Mouse (Mus musculus) embryonic facial prominence, embryonic 11.5 days (tissue): ENCODE results near the gene Glo1. TPM values are rescaled to one million over a fixed set of nuclear protein-coding genes. Genes with fewer than 3 reads are reported as not detected.

ENCODE experiments used
- ATAC-seq: fragments of 200-750 bp; cut with Nextera tagmentation; replicated peaks from 2 replicates; pipeline ENCODE4 v1.8.0; 2017; ENCODE audit warnings: low read depth; ENCODE audit not compliant: insufficient number of reproducible peaks, low FRiP score, low TSS enrichment
- DNase-seq: peaks from one replicate; pipeline ENCODE4 v3.0.0-alpha.2; 2015; ENCODE audit warnings: low spot score
- H3K27ac ChIP-seq: fragments of 300-500 bp; sonication (generic); replicated peaks from 2 replicates; pipeline ENCODE4 v1.5.1; 2014; ENCODE audit warnings: mild to moderate bottlenecking, low read depth, low read length, control low read depth
- H3K27me3 ChIP-seq: fragments of 300-500 bp; sonication (generic); 2 replicates; pipeline ENCODE4 v1.6.1; 2014; ENCODE audit warnings: mild to moderate bottlenecking, low read length, moderate library complexity, mixed read lengths; ENCODE audit not compliant: control insufficient read depth, insufficient read depth
- H3K36me3 ChIP-seq: fragments of 300-500 bp; sonication (generic); replicated peaks from 2 replicates; pipeline ENCODE4 v1.6.1; 2014; ENCODE audit warnings: low read depth, mild to moderate bottlenecking, low read length, moderate library complexity, mixed read lengths; ENCODE audit not compliant: control insufficient read depth, insufficient read depth
- H3K4me1 ChIP-seq: fragments of 300-500 bp; sonication (generic); 2 replicates; pipeline ENCODE4 v1.6.1; 2014; ENCODE audit warnings: low read length, mixed read lengths; ENCODE audit not compliant: control insufficient read depth, insufficient read depth
- H3K4me2 ChIP-seq: fragments of 300-500 bp; sonication (generic); 2 replicates; pipeline ENCODE4 v1.6.1; 2014; ENCODE audit warnings: low read depth, mild to moderate bottlenecking, control low read depth, low read length, moderate library complexity
- H3K4me3 ChIP-seq: fragments of 300-500 bp; sonication (generic); 2 replicates; pipeline ENCODE4 v1.5.1; 2014; ENCODE audit warnings: low read depth, low read length, control low read depth
- H3K9ac ChIP-seq: fragments of 300-500 bp; sonication (generic); replicated peaks from 2 replicates; pipeline ENCODE4 v1.6.1; 2014; ENCODE audit warnings: mild to moderate bottlenecking, control low read depth, low read length
- H3K9me3 ChIP-seq: fragments of 300-500 bp; sonication (generic); replicated peaks from 2 replicates; pipeline ENCODE4 v1.6.1; 2016; ENCODE audit warnings: mild to moderate bottlenecking, low read length, inconsistent platforms, mixed read lengths; ENCODE audit not compliant: control insufficient read depth
- WGBS: fragments of 180-500 bp; shearing (Covaris S2); extraction: QIAGEN DNeasy Blood & Tissue Kit; methylation state at CpG from one replicate; pipeline ENCODE4 v1.1.7; 2014; 5-methylcytosine and 5-hydroxymethylcytosine counted together
- polyA plus RNA-seq: library from polyadenylated mRNA; unstranded; fragments of >200 nt; fragmentation: Nextera tagmentation; extraction: Ambion mirVana; gene quantifications from 2 replicates; pipeline ENCODE4 v1.2.1, GENCODE M21; 2014

The Glo1 gene
- polyA plus RNA-seq, 1 experiment from 2014 or later: 275 TPM

- Histone ChIP-seq H3K36me3 (no peaks in the 10 kb centered on the region; the same call in none of the 2 replicates), H3K4me3 (no peak overlapping the region), H3K4me2 (no peak overlapping the region), H3K27ac (no peak overlapping the region), H3K27me3 (no peaks in the 10 kb centered on the region), H3K9ac (no peak overlapping the region), H3K4me1 (no peaks in the 10 kb centered on the region), H3K9me3 (no peaks in the 10 kb centered on the region)
- WGBS: 61% methylated on average over 17 of the region's 17 CpGs
- no peak for ATAC-seq
- DNase-seq: peak; percentile 59
Measured at GRCm38 (mm10) chr17:30590417-30591198, 36.1 kb downstream of the Glo1 start.

DNA sequence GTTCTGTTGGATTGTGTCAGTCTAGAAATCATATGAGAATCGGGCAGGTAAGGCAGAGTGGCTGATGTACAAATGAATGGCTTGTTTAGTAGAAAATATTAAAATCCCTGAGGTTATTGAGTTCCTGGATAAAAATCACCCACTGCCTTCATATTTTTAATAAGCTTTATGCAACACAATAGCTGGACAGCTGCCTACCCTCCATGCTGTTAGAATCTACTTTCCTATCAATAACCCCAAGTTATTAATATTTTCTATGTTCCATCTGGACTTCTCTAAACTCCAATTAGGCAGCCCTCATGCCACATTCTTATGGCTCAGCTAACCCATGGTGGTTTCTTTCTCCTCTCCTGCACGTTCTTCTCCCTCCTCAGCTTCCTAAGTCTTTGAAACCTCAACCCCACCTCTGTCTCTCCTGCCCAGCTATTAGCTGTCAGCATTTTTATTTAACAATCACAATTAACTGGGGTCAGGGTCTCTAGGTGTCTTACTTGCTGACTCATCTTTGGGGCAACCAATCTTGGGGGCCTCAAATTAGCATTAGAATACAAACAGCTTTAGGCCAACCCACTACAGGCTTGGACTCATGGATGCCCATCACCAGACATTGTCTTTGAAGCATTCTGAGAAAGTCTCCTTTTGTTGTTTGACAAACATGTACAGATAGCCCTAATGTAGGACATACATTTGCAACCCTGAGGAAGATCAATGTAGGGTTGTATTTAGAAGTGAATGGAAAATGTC lies 43.2 kb downstream of the Glo1 start:
- Histone ChIP-seq H3K4me3 (no peak overlapping the region), H3K36me3 (no peaks in the 10 kb centered on the region), H3K27me3 (no peaks in the 10 kb centered on the region), H3K27ac (no peak overlapping the region), H3K9me3 (no peaks in the 10 kb centered on the region), H3K4me2 (no peak overlapping the region), H3K4me1 (no peaks in the 10 kb centered on the region), H3K9ac (no peak overlapping the region)
- WGBS: 86% methylated on average over 2 of the region's 2 CpGs
- ATAC-seq (no peak), DNase-seq (no peak)

DNA sequence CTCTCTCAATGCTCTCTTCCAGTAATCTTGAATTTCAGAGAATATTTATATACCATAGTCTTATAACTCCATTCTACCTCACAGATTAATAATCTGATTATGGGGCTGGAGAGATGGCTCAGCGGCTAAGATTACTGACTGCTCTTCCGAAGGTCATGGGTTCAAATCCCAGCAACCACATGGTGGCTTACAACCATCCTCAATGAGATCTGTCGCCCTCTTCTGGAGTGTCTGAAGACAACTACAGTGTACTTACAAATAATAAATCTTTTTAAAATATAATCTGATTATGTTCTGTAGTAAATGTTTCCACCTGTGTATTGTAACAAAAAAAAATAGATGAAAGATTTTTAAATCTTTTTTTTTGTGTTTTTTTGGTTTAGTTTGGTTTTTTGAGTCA lies 44.4 kb downstream of the Glo1 start:
- Histone ChIP-seq H3K4me3 (no peak overlapping the region), H3K4me2 (no peak overlapping the region), H3K27me3 (no peaks in the 10 kb centered on the region), H3K36me3 (no peaks in the 10 kb centered on the region), H3K9me3 (no peaks in the 10 kb centered on the region), H3K9ac (no peak overlapping the region), H3K27ac (no peak overlapping the region), H3K4me1 (no peaks in the 10 kb centered on the region)
- ATAC-seq (no peak), DNase-seq (no peak)
- WGBS: 84% methylated on average over 3 of the region's 3 CpGs

DNA sequence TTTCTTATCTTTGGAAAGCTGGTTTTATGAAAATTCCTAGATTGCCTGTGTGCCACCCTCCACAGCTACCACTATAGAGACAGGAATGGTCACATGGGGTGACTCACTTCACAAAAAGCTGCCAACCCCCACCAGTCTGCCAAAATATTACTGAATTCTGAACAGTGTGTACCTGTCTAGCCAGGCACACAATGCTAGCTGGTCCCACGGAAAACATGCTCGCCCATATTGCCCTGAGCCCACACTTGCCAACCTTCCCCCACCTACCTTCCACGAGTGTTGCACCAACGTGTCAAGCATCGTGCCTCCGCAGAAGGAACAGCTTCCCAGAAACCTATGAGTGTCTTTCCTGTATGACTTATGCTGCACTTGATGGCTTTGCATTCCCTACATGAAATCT lies 45.5 kb downstream of the Glo1 start:
- WGBS: 88% methylated on average over 6 of the region's 6 CpGs
- no peak for DNase-seq
- Histone ChIP-seq H3K36me3 (no peaks in the 10 kb centered on the region), H3K9me3 (no peaks in the 10 kb centered on the region), H3K4me2 (no peak overlapping the region), H3K4me1 (no peaks in the 10 kb centered on the region), H3K27ac (no peak overlapping the region), H3K27me3 (no peaks in the 10 kb centered on the region), H3K4me3 (no peak overlapping the region), H3K9ac (no peak overlapping the region)
- no peak for ATAC-seq

- no peaks in the 10 kb centered on the region for H3K36me3 ChIP-seq
- no peaks in the 10 kb centered on the region for H3K9me3 ChIP-seq
- no peak overlapping the region for H3K4me2 ChIP-seq
- H3K9ac ChIP-seq: no peak overlapping the region
- DNase-seq (no peak), ATAC-seq (no peak)
- H3K27me3 ChIP-seq: no peaks in the 10 kb centered on the region
- H3K4me3 ChIP-seq: no peak overlapping the region
- no peaks in the 10 kb centered on the region for H3K4me1 ChIP-seq
- H3K27ac ChIP-seq: no peak overlapping the region
- 71% methylated on average over 1 of the region's 1 CpGs for WGBS
Measured at GRCm38 (mm10) chr17:30580781-30581180, 45.9 kb downstream of the Glo1 start.

GRCm38 (mm10) chr17:30576946-30577345 lies 49.7 kb downstream of the Glo1 start:
- Histone ChIP-seq H3K9ac (peak overlapping the region; percentile 59), H3K27me3 (no peaks in the 10 kb centered on the region), H3K36me3 (no peaks in the 10 kb centered on the region), H3K4me2 (peak overlapping the region; percentile 57), H3K9me3 (no peaks in the 10 kb centered on the region), H3K4me3 (peak overlapping the region; percentile 61), H3K27ac (no peak overlapping the region), H3K4me1 (no peaks in the 10 kb centered on the region)
- ATAC-seq: no peak
- no peak for DNase-seq
- WGBS: 61% methylated on average over 12 of the region's 12 CpGs

DNA sequence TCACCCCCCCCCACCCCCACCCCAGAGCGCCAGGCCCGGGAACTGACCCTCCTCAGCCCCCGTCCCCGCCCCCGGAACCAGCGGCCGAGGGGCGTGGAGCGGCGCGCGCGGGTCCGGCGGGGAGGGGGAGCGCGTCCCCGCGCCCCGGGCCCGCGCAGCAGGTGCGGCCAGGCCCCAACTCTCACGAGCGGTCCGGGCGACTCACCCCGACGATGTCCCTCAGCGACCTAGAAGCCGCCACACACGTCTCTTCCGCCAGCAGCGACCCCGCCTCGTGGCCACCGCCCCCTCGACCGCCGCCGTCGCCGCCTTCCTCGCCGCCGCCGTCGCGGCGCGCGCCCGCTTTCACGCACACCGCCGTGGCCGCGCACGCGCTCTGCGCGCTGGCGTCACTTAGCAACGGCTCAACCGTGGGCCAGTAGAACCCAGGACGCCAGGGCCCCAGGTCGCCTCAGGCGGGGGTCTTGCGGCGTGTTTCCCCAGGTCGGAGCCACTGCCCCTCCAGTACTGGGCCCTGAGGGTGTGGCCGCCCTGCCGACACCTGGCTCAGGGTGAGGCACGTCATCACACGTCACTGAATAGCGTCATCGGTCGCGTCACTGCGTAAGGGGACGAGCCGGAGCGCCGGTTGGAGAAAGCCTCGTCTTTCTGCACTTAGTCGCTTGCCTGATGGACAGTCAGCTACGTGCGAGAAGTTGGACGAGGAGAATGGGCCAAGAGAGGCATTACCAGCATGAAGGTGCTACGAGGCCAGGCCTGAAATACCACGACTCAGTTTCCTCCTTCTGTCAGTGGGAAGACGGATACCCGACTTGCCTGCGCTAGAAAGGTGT lies 50.5 kb downstream of the Glo1 start, which contains the start of gene Btbd9:
Gene Btbd9 (minus strand): TSS at position 548 of the 833 bp plus-strand sequence.
- Histone ChIP-seq H3K27ac (peak within 1 kb of the TSS; percentile 14; the same call in 1 of the 2 replicates), H3K27me3 (no peaks in the 10 kb centered on the region), H3K4me3 (peak within 1 kb of the TSS; percentile 61), H3K36me3 (no peaks in the 10 kb centered on the region), H3K4me1 (no peaks in the 10 kb centered on the region), H3K9me3 (no peaks in the 10 kb centered on the region), H3K9ac (peak within 1 kb of the TSS; percentile 59), H3K4me2 (peak within 1 kb of the TSS; percentile 57)
- peak; percentile 91 for DNase-seq
- ATAC-seq: peak; percentile 87
- under 1% methylated on average over 79 of the region's 94 CpGs for WGBS
